Mouse (Mus musculus) olfactory bulb, adult 2 months (tissue): ENCODE results near the gene Phldb3.

Experiments
- CTCF ChIP-seq: fragments of 200-500 bp; IDR thresholded peaks from 2 replicates; pipeline ENCODE4 v1.5.1; 2012; ENCODE audit warnings: low read depth, mild to moderate bottlenecking, low read length, moderate library complexity; ENCODE audit not compliant: insufficient read depth
- POLR2A ChIP-seq: fragments of 200-500 bp; IDR thresholded peaks from 2 replicates; pipeline ENCODE4 v1.6.1; 2012; ENCODE audit warnings: mild to moderate bottlenecking, low read depth, low read length, moderate library complexity; ENCODE audit not compliant: insufficient read depth

GRCm38 (mm10) chr7:24587330-24588105 is 23.0 kb upstream of the Phldb3 start, which contains the start of the genes Ethe1 and Zfp575:
- TF ChIP-seq CTCF (no peak), POLR2A (peak; percentile 98)
